Mouse (Mus musculus): ENCODE measurements around the gene Mrc1. TPM values are rescaled to one million over a fixed set of nuclear protein-coding genes. Genes with fewer than 3 reads are reported as not detected.
A peak's percentile ranks its signal among the peaks of the same experiment; 100 is the strongest.

Mrc1 gene
- polyA plus RNA-seq, 1 experiment from 2014 or later: 3.6 TPM

DNA sequence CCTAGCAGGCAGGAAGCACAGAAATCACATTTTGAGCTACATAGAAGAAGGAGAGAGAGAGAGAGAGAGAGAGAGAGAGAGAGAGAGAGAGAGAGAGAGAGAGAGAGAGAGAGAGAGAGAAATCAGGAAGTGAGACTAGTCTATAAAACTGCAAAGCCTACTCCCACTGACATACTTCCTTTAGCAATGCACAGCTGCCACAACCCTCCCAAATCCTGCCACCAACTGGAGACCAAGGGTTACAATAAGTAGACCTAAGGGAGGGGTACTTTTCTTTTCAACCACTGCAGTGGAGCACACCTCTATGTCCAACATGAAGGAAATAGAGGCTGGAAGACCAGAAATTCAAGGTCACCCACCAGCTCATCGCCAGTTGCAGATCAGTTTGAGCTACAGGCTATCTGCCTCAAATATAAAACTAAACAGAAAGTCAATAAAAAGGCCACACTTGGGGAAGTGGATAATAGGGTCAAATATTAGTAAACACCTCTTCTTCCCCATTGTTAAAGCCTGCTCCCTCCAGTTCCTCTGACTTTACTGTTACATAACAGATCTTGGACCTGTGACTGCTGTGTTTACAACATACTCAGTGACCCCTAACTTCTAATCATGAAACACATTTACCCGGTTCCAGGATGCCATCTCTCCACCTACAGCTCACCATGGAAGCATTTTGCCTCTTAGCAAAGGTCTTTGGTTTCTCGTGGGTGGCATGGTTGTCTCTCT lies 20.8 kb downstream of the Mrc1 start:
- Histone ChIP-seq H3K9ac (replicated peaks) (no peak overlapping the region), H3K4me1 (no peaks in the 10 kb centered on the region), H3K27me3 (no peaks in the 10 kb centered on the region), H3K27ac (replicated peaks) (no peak overlapping the region), H3K9me3 (no peaks in the 10 kb centered on the region), H3K4me2 (replicated peaks) (no peak overlapping the region), H3K4me3 (no peak overlapping the region), H3K36me3 (no peaks in the 10 kb centered on the region)
- WGBS: 85% methylated on average over 3 of the region's 3 CpGs
- ATAC-seq (replicated peaks): no peak

GRCm38 (mm10) chr2:14251938-14252337 lies 22.7 kb downstream of the Mrc1 start:
- WGBS: 75% methylated on average over 3 of the region's 3 CpGs
- no peak overlapping the region for H3K27ac ChIP-seq (replicated peaks)

GRCm38 (mm10) chr2:14258345-14258850 lies 29.2 kb downstream of the Mrc1 start:
- Histone ChIP-seq H3K36me3 (no peaks in the 10 kb centered on the region), H3K9ac (replicated peaks) (no peak overlapping the region), H3K4me3 (no peak overlapping the region), H3K27ac (replicated peaks) (no peak overlapping the region), H3K4me2 (replicated peaks) (no peak overlapping the region), H3K4me1 (no peaks in the 10 kb centered on the region), H3K9me3 (no peaks in the 10 kb centered on the region), H3K27me3 (no peaks in the 10 kb centered on the region)
- ATAC-seq (replicated peaks): no peak

More at GRCm38 (mm10) chr2:14251938-14252337, 22.7 kb downstream of the Mrc1 start:
- Histone ChIP-seq H3K27me3 (no peaks in the 10 kb centered on the region), H3K4me1 (no peaks in the 10 kb centered on the region), H3K4me3 (no peak overlapping the region), H3K4me2 (replicated peaks) (no peak overlapping the region), H3K36me3 (no peaks in the 10 kb centered on the region), H3K9me3 (no peaks in the 10 kb centered on the region), H3K9ac (replicated peaks) (no peak overlapping the region)
- no peak for ATAC-seq (replicated peaks)

DNA sequence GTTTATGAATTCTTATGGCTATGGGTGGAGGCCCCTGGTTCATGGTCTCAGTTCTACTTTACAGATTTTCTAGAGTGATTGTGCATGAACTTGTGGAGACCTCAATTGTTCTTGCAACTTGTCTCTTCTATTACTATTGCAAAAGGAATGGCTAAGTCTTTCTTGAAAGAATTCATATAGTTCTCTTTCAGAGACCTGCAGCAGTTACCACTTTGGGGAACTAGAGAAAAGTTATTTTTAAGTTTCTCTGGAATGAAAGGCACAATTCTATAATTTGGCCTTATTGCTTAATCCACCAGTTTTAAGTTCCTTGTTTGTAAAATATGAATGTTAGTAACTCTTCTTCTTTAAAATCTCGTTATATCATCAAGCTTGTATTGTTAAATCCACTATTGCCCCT lies 32.9 kb downstream of the Mrc1 start:
- no peak for ATAC-seq (replicated peaks)
- no peaks in the 10 kb centered on the region for H3K9me3 ChIP-seq
- H3K27ac ChIP-seq (replicated peaks): no peak overlapping the region
- no peak overlapping the region for H3K4me3 ChIP-seq
- no peak overlapping the region for H3K4me2 ChIP-seq (replicated peaks)
- WGBS: 81% methylated on average over 1 of the region's 1 CpGs
- H3K36me3 ChIP-seq: no peaks in the 10 kb centered on the region
- no peak overlapping the region for H3K9ac ChIP-seq (replicated peaks)
- no peaks in the 10 kb centered on the region for H3K4me1 ChIP-seq
- H3K27me3 ChIP-seq: no peaks in the 10 kb centered on the region

- Histone ChIP-seq H3K9me3 (no peaks in the 10 kb centered on the region), H3K36me3 (no peaks in the 10 kb centered on the region), H3K27ac (replicated peaks) (no peak overlapping the region), H3K9ac (replicated peaks) (no peak overlapping the region), H3K4me2 (replicated peaks) (no peak overlapping the region), H3K4me3 (no peak overlapping the region), H3K27me3 (no peaks in the 10 kb centered on the region), H3K4me1 (no peaks in the 10 kb centered on the region)
- ATAC-seq (replicated peaks): no peak
- WGBS: 57% methylated on average over 1 of the region's 1 CpGs
Observed at GRCm38 (mm10) chr2:14269160-14269559, 40.0 kb downstream of the Mrc1 start.

DNA sequence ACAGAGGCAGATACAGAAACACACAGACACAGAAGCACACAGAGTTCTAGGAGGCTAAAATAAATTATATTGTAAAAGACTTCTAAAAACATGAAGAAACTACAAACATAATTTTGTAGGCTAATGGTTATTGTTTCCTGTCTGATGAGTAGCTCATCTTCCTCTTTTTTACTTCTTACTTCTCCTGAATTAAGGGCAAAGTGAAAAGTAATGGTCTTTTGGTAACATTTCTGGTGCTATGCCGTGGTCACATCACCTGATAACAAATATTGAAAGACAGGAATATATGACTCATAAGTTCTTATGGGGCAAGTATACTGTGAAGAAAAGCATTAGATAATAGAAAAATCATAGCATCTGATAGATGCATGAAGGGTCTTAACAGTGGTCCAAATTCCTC lies 42.9 kb downstream of the Mrc1 start:
- H3K27me3 ChIP-seq: no peaks in the 10 kb centered on the region
- 91% methylated on average over 1 of the region's 1 CpGs for WGBS
- H3K4me1 ChIP-seq: no peaks in the 10 kb centered on the region
- H3K9me3 ChIP-seq: no peaks in the 10 kb centered on the region
- H3K4me2 ChIP-seq (replicated peaks): no peak overlapping the region
- no peak overlapping the region for H3K27ac ChIP-seq (replicated peaks)
- no peak overlapping the region for H3K4me3 ChIP-seq
- no peak overlapping the region for H3K9ac ChIP-seq (replicated peaks)
- H3K36me3 ChIP-seq: no peaks in the 10 kb centered on the region
- no peak for ATAC-seq (replicated peaks)

DNA sequence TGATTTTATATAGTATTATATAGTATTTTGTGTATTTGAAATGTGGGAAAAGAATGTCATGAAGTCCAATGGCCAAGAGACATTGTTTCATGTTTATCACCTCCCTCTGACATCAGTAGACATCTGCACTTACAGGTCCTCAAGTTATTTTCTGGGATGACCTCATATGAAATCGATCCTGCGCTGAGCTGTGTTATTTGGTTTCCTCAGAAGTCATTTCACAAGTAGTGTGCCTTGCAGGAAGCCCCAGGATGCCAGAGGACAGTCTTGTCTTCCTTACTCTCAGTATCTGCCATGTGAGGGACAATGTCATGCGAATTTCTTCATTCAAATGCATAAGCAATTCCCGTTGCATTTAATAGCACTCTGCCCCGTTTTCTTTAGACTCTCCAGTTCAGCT lies 46.6 kb downstream of the Mrc1 start:
- H3K9me3 ChIP-seq: no peaks in the 10 kb centered on the region
- H3K9ac ChIP-seq (replicated peaks): no peak overlapping the region
- H3K27ac ChIP-seq (replicated peaks): no peak overlapping the region
- H3K4me1 ChIP-seq: no peaks in the 10 kb centered on the region
- WGBS: 82% methylated on average over 5 of the region's 5 CpGs
- no peaks in the 10 kb centered on the region for H3K36me3 ChIP-seq
- no peak overlapping the region for H3K4me3 ChIP-seq
- H3K4me2 ChIP-seq (replicated peaks): no peak overlapping the region
- no peaks in the 10 kb centered on the region for H3K27me3 ChIP-seq
- ATAC-seq (replicated peaks): no peak

- Histone ChIP-seq H3K27ac (replicated peaks) (no peak overlapping the region), H3K9ac (replicated peaks) (no peak overlapping the region), H3K4me3 (no peak overlapping the region), H3K9me3 (no peaks in the 10 kb centered on the region), H3K36me3 (no peaks in the 10 kb centered on the region), H3K27me3 (no peaks in the 10 kb centered on the region), H3K4me1 (no peaks in the 10 kb centered on the region), H3K4me2 (replicated peaks) (no peak overlapping the region)
- no peak for ATAC-seq (replicated peaks)
- WGBS: 82% methylated on average over 2 of the region's 2 CpGs
Observed at GRCm38 (mm10) chr2:14279256-14279655, 50.1 kb downstream of the Mrc1 start.

- no peak for ATAC-seq (replicated peaks)
- Histone ChIP-seq H3K27me3 (no peaks in the 10 kb centered on the region), H3K9ac (replicated peaks) (no peak overlapping the region), H3K36me3 (no peaks in the 10 kb centered on the region), H3K9me3 (no peaks in the 10 kb centered on the region), H3K4me3 (no peak overlapping the region), H3K4me2 (replicated peaks) (no peak overlapping the region), H3K27ac (replicated peaks) (no peak overlapping the region), H3K4me1 (no peaks in the 10 kb centered on the region)
- WGBS: 88% methylated on average over 6 of the region's 6 CpGs
Observed at GRCm38 (mm10) chr2:14279795-14280194, 50.6 kb downstream of the Mrc1 start.

DNA sequence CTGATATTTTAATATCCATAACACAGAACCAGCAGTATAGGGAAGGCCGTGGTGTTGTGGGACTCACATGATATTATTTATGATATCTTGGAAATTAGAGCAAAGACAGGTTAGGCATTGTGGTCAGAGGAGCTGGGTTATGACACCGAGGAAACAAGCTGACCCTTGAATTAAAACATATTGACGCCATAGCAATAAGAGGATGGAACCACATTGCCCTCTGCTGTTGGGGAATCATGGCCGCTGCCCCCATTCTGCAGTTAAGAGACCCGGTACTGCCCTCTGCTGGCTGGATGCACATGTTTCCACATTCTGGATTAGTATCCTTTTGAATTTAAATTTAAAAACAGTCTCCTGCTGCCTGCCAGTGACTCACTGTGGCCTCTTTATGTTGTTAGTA lies 66.1 kb downstream of the Mrc1 start:
- H3K4me1 ChIP-seq: no peaks in the 10 kb centered on the region
- ATAC-seq (replicated peaks): peak; percentile 72
- H3K36me3 ChIP-seq: no peaks in the 10 kb centered on the region
- H3K4me3 ChIP-seq: no peak overlapping the region
- no peak overlapping the region for H3K9ac ChIP-seq (replicated peaks)
- no peaks in the 10 kb centered on the region for H3K27me3 ChIP-seq
- no peak overlapping the region for H3K4me2 ChIP-seq (replicated peaks)
- no peak overlapping the region for H3K27ac ChIP-seq (replicated peaks)
- 36% methylated on average over 5 of the region's 5 CpGs for WGBS
- no peaks in the 10 kb centered on the region for H3K9me3 ChIP-seq

DNA sequence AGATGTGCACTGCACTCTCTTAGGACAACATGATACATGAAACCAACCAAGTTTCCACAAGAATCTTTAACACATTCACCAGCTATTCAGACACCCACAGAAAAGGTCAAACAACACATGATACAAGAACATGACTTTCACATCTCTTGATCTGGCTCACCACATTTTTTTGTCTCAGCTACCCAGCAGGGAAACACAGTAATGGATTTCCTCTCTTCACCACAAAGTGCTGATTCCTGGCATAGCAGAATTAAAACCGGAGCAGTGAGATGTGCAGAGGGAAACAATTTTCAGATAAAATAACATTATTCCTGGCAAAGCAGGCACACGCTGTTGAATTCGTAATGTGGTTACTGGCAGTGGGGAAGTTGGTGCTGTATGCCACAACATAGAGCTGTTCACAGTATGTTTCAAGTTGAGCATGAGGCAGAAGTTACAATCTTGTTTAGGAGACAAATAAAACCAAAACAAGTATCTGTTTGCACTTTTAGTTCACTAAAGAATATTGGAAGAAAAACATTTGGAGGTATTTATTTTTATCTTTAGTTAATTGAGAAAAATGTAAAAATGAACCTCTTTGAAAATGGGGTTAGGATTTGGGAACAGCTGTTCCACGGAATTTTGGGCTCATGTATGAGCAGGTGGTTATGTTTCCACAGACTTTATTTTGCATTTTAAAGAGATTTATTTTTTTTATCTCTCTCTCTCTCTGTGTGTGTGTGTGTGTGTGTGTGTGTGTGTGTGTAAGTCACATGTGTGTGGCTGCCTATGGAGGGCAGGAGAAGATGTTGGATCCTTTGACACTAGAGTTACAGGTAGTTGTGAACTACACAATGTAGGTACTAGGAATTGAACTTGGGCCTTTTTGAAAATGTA lies 83.6 kb downstream of the Mrc1 start:
- no peak overlapping the region for H3K4me2 ChIP-seq (replicated peaks)
- H3K9ac ChIP-seq (replicated peaks): no peak overlapping the region
- no peaks in the 10 kb centered on the region for H3K36me3 ChIP-seq
- H3K4me1 ChIP-seq: no peaks in the 10 kb centered on the region
- no peaks in the 10 kb centered on the region for H3K9me3 ChIP-seq
- no peak overlapping the region for H3K27ac ChIP-seq (replicated peaks)
- H3K27me3 ChIP-seq: no peaks in the 10 kb centered on the region
- WGBS: 75% methylated on average over 4 of the region's 4 CpGs
- no peak for ATAC-seq (replicated peaks)
- H3K4me3 ChIP-seq: no peak overlapping the region

- Histone ChIP-seq H3K27me3 (no peaks in the 10 kb centered on the region), H3K27ac (replicated peaks) (no peak overlapping the region), H3K4me1 (no peaks in the 10 kb centered on the region), H3K4me3 (no peak overlapping the region), H3K4me2 (replicated peaks) (no peak overlapping the region), H3K9me3 (no peaks in the 10 kb centered on the region), H3K9ac (replicated peaks) (no peak overlapping the region), H3K36me3 (no peaks in the 10 kb centered on the region)
- WGBS: 87% methylated on average over 3 of the region's 3 CpGs
- no peak for ATAC-seq (replicated peaks)
Observed at GRCm38 (mm10) chr2:14315113-14315512, 85.9 kb downstream of the Mrc1 start.
